ENCODE assay signal across 17 mouse cellular contexts in the genomic region with DNA sequence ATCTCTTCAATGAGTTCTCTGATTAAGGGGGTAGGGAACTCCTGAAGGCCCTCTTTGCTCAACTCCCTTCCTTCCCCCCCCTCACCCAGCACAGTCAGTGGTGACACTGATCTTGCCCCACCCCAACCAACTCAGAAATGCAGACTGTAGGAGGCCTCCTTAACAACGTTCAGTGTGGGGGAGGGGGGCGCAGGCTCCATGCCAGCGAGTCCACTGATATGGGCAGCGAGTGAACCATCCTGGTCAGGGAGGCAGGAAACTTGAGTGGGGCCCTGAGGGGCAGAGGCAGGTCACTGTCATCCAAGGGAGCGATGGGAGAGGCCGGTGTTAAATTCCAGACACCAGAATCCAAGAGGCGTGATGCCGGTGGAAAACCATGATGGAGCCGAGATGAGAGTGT.
A peak's percentile ranks its signal among the peaks of the same experiment; 100 is the strongest.
DNase-seq lines count a peak whose midpoint lies in the region; ATAC-seq lines count a peak whose summit lies in the region.
"Had no signal": no experiment of that assay in that cellular context is flagged by ENCODE, and none has a peak within 500 bp of the region (broad histone marks: within the 10 kb centered on the region; RNA-seq: fewer than 3 reads in every experiment).

No protein-coding gene starts in this region.

- H3K4me2 ChIP-seq in hindbrain, embryonic 11.5 days (replicated peaks; ENCODE audit: low read depth, low read length) = no peak overlapping the region
- H3K4me2 ChIP-seq in liver, embryonic 16.5 days (ENCODE audit: low read depth, low read length) = no peak overlapping the region
- H3K4me2 ChIP-seq: embryonic facial prominence, embryonic 15.5 days; midbrain, embryonic 12.5 days had no signal

- H3K27me3 ChIP-seq in heart, embryonic 10.5 days (ENCODE audit: insufficient read depth, poor library complexity, severe bottlenecking) = no peaks in the 10 kb centered on the region
- no peaks in the 10 kb centered on the region for H3K27me3 ChIP-seq in hindbrain, embryonic 10.5 days (ENCODE audit: insufficient read depth, poor library complexity, severe bottlenecking)
- no peaks in the 10 kb centered on the region for H3K27me3 ChIP-seq in hindbrain, embryonic 11.5 days (ENCODE audit: control insufficient read depth, insufficient read depth, low read length)
- H3K27me3 ChIP-seq in liver, embryonic 16.5 days (ENCODE audit: control insufficient read depth, insufficient read depth, low read depth, low read length) = no peaks in the 10 kb centered on the region; the same call in 1 of the 2 replicates
- H3K27me3 ChIP-seq: embryonic facial prominence, embryonic 15.5 days; midbrain, embryonic 12.5 days had no signal

- H3K4me3 ChIP-seq in heart, embryonic 10.5 days = peak overlapping the region; percentile 31
- no peak overlapping the region for H3K4me3 ChIP-seq in hindbrain, embryonic 10.5 days
- no peak overlapping the region for H3K4me3 ChIP-seq in hindbrain, embryonic 11.5 days (ENCODE audit: low read depth, low read length)
- no peak overlapping the region for H3K4me3 ChIP-seq in liver, embryonic 16.5 days (ENCODE audit: low read depth, low read length)
- H3K4me3 ChIP-seq: embryonic facial prominence, embryonic 15.5 days; midbrain, embryonic 12.5 days had no signal

- no peak overlapping the region for H3K9ac ChIP-seq in hindbrain, embryonic 11.5 days (ENCODE audit: low read depth, low read length)
- no peak overlapping the region for H3K9ac ChIP-seq in liver, embryonic 16.5 days (ENCODE audit: low read depth, low read length)
- H3K9ac ChIP-seq: embryonic facial prominence, embryonic 15.5 days; liver, embryonic 14.5 days; midbrain, embryonic 12.5 days had no signal

- H3K36me3 ChIP-seq in heart, embryonic 10.5 days = no peaks in the 10 kb centered on the region
- no peaks in the 10 kb centered on the region for H3K36me3 ChIP-seq in hindbrain, embryonic 10.5 days
- H3K36me3 ChIP-seq in hindbrain, embryonic 11.5 days (ENCODE audit: control insufficient read depth, insufficient read depth, low read length) = no peaks in the 10 kb centered on the region
- H3K36me3 ChIP-seq in liver, embryonic 16.5 days (ENCODE audit: control insufficient read depth, insufficient read depth) = no peaks in the 10 kb centered on the region
- H3K36me3 ChIP-seq: embryonic facial prominence, embryonic 15.5 days; midbrain, embryonic 12.5 days had no signal

- H3K9me3 ChIP-seq in heart, embryonic 10.5 days = no peaks in the 10 kb centered on the region
- H3K9me3 ChIP-seq in hindbrain, embryonic 10.5 days = no peaks in the 10 kb centered on the region
- H3K9me3 ChIP-seq in hindbrain, embryonic 11.5 days (ENCODE audit: control insufficient read depth, low read length) = no peaks in the 10 kb centered on the region
- no peaks in the 10 kb centered on the region for H3K9me3 ChIP-seq in liver, embryonic 16.5 days (replicated peaks; ENCODE audit: control insufficient read depth, low read length)
- H3K9me3 ChIP-seq: embryonic facial prominence, embryonic 15.5 days; midbrain, embryonic 12.5 days had no signal

- WGBS in heart, embryonic 10.5 days = 20% methylated on average over 9 of the region's 9 CpGs
- WGBS in hindbrain, embryonic 10.5 days = 60% methylated on average over 9 of the region's 9 CpGs
- WGBS in hindbrain, embryonic 11.5 days = 67% methylated on average over 9 of the region's 9 CpGs
- 45% methylated on average over 9 of the region's 9 CpGs for WGBS in liver, embryonic 16.5 days (ENCODE audit: insufficient replicate concordance)

- intact Hi-C loops in heart, postnatal 14 days (cut with DNase I) = no loop called here

- peak overlapping the region; percentile 77 for H3K27ac ChIP-seq in heart, embryonic 10.5 days
- H3K27ac ChIP-seq in hindbrain, embryonic 10.5 days = 0 out of 2 replicates have a peak overlapping the region, but pooled peaks have one; percentile 14
- no peak overlapping the region for H3K27ac ChIP-seq in hindbrain, embryonic 11.5 days (ENCODE audit: low read depth, low read length)
- H3K27ac ChIP-seq in liver, embryonic 16.5 days (ENCODE audit: low read length) = no peak overlapping the region
- H3K27ac ChIP-seq: embryonic facial prominence, embryonic 15.5 days; liver, embryonic 14.5 days; midbrain, embryonic 12.5 days had no signal

- no peak for DNase-seq in heart, embryonic 10.5 days (ENCODE audit: low spot score)
- DNase-seq in heart, postnatal 14 days = no peak
- no peak for DNase-seq in hindbrain, embryonic 10.5 days (ENCODE audit: low spot score)
- no peak for DNase-seq in hindbrain, embryonic 11.5 days (ENCODE audit: low spot score)
- DNase-seq in kidney, postnatal 4 days = peak; percentile 42 to 57
- no peak for DNase-seq in kidney, postnatal 36 days
- DNase-seq in layer of hippocampus, postnatal 36 days = no peak
- DNase-seq: adrenal gland, postnatal 36 days; cerebellum, adult 11-12 months; heart, postnatal 4 days; thymus, adult 18-20 months had no signal

- peaks cover 63% of the 10 kb centered on the region for H3K4me1 ChIP-seq in heart, embryonic 10.5 days
- peaks cover 34% of the 10 kb centered on the region for H3K4me1 ChIP-seq in hindbrain, embryonic 10.5 days (replicated peaks)
- peaks cover 2% of the 10 kb centered on the region; the same call in 1 of the 2 replicates for H3K4me1 ChIP-seq in hindbrain, embryonic 11.5 days (replicated peaks; ENCODE audit: control insufficient read depth, insufficient read depth, low read length)
- peaks cover 15% of the 10 kb centered on the region for H3K4me1 ChIP-seq in liver, embryonic 16.5 days (ENCODE audit: control insufficient read depth, low read depth, low read length)

- no peak for ATAC-seq in hindbrain, embryonic 11.5 days (ENCODE audit: low FRiP score)
- peak; percentile 10; the same call in 1 of the 2 replicates for ATAC-seq in liver, embryonic 16.5 days (ENCODE audit: low read depth)
- ATAC-seq: forebrain, embryonic 16.5 days; lung, postnatal 0 days had no signal

Comparison
In these comparisons a context has a peak if more than half of its experiments do, and no peak if none do; other contexts are left out.
1. DNase-seq: peak in kidney, postnatal 4 days (2 of 2); none in heart, embryonic 10.5 days (single experiment), heart, postnatal 14 days (0 of 2), hindbrain, embryonic 10.5 days (single experiment), hindbrain, embryonic 11.5 days (single experiment), kidney, postnatal 36 days (0 of 2) and layer of hippocampus, postnatal 36 days (0 of 2).
2. H3K27ac ChIP-seq: peak in heart, embryonic 10.5 days (single experiment) and hindbrain, embryonic 10.5 days (single experiment); none in hindbrain, embryonic 11.5 days (single experiment) and liver, embryonic 16.5 days (single experiment).